Mouse (Mus musculus) left cerebral cortex, postnatal 25 days (tissue): ENCODE results near the gene Klra17. TPM values are rescaled to one million over a fixed set of nuclear protein-coding genes. Genes with fewer than 3 reads are reported as not detected.
"Not testable (repeated sequence)": the region's sequence is repeated elsewhere in the genome, so short reads cannot be mapped to it uniquely, and the experiment has no call there.

Experiments used
- DNase-seq, 2 experiments: peaks; one replicate each; pipeline ENCODE4 v3.0.0; 2022; ENCODE audit warnings: low spot score in 2 of 2, mixed read lengths in 1 of 2
- intact Hi-C: fragments of 180-260 bp; cut with DNase I; formaldehyde crosslinking; loops from one replicate; pipeline ENCODE4 v1.15.1; 2025
- total RNA-seq, 2 experiments: library from RNA; stranded (reverse); gene quantifications; 2 replicates each; pipeline ENCODE4 v1.2.3; 2021

Gene Klra17
- total RNA-seq = not detected

DNA sequence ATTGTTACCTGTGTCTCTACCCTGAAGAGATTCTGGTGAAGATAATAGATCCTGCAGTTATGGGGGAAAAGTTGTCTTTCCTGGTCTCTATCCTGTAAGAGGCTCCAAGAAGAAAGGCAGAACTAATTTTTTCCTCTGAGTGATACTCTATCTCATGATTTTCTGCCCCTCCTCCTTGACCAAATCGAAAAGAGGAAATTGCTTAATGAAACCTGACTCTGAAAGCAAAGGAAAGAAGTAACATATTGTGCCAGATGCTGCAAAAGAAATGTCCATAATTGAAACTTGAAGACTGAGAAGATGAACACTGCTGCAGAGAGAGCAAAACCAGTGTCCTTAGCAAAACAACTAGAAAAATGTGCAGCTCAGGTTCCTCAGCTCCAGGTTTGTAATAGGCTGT, at the start of gene Klra17:
Gene Klra17 (minus strand): TSS at position 124 of the 400 bp plus-strand sequence.
- intact Hi-C loops = no loop called here
- no peak for DNase-seq

DNA sequence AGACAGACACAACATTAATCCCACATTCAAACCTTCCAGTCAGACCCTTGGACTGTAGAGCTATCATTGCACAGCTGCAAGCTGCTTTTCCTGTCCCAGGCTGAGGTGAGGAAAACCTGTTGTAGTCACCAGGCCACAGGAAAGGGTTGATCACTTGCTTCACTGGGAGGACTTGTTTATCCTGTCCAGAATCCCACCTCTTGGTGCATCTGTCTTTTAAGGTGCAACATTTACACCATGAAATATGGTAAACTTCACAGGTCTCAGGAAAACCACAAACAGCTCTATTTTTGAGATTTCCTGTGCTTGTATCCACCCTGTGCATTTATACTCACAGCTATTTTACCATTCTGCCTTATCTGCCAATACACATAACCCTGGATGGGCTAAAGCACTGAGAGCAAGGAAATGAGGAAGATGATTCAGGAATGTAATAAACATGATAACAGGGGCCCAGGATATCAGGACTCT, 41.0 kb upstream of the Klra17 start, which contains the start of gene Klra5:
Gene Klra5 (minus strand): TSS at position 175 of the 471 bp plus-strand sequence.
- intact Hi-C loops, DNase-seq: not testable (repeated sequence)

DNA sequence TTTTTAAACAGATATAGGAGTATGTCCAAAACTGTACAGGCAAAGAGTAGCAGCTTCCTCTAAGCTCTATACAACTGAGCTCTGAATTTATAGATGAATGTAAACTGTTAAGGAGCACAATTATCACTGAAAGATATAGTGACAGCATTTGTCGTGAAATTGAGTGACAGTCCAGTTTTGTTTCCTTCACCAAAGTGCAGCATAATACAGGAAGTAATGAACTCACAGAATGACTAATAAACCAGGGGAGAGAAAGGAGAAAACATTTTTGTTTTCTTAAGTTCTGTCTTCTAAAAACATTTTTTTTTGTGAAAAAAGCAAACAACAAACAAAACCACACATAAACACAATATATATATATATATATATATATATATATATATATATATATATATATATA, 40.5 kb upstream of the Klra17 start:
- no peak for DNase-seq
- intact Hi-C loops = no loop called here

DNA sequence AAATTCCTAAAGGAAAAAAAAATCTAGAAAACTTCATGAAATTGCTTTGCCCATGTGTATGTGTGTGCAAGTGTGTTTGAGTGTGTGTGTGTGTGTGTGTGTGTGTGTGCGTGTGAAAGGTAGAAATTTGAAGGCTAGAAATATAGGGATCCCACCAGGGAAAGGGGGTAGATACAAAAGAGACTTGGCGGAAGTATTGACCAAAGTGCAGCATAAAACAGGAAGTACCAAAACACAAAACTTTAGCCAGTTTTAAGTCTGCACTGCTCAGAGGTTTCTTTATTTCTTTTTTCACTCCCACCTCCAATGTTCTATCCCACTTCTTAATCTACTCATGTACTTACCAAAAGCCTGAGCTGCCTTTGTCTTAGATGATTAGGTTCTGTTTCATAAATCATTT, 6.1 kb upstream of the Klra17 start:
- intact Hi-C loops = no loop called here
- DNase-seq = no peak

DNA sequence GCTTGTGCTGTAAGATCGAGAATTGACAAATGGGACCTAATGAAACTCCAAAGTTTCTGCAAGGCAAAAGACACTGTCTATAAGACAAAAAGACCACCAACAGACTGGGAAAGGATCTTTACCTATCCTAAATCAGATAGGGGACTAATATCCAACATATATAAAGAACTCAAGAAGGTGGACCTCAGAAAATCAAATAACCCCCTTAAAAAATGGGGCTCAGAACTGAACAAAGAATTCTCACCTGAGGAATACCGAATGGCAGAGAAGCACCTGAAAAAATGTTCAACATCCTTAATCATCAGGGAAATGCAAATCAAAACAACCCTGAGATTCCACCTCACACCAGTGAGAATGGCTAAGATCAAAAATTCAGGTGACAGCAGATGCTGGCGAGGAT, 14.1 kb downstream of the Klra17 start, which contains the start of gene Gm17631:
Gene Gm17631 (plus strand): TSS at position 301 of the 400 bp plus-strand sequence.
- DNase-seq, intact Hi-C loops: not testable (repeated sequence)

DNA sequence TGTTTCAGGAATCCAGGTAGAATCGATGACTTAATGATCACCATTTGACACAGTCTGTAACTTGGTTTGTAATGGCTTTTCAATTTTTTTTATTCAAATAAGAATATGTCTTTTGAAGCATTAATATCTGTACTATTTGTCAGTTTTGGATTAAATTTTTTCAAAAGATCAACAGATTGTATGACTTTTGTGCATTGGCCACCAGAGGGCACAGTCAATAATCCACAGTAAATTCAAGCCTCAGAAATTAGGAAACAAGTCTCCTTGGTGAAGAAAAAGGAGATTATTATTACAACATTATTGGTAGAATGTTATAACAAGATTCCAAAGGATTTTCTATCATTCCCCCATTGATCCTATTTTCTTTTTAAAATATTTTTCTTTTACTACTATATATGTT, 50.9 kb downstream of the Klra17 start:
- intact Hi-C loops = loop anchor here (5.0 kb wide), 1 partner anchor 1527 kb away; the partner anchor contains the start of gene Styk1
- DNase-seq = no peak

DNA sequence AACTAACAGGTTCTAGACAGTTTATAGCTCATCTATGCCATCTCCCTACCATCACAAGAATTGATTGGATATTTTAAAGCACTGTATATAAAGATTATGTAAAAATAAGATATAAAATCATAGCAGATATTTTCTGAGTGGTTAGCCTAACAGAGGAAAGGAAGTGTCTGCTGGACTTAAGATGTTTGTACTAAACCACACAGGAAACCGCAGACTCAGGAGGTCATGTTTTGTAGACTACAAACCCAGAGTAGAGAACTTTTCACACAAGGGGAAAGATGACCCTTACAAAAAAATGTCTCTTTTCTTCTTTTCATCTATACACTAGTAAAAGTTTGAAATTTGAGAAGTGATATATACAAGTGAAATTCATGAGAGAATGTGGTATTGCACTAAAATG, 52.5 kb downstream of the Klra17 start:
- intact Hi-C loops = no loop called here
- DNase-seq = no peak

DNA sequence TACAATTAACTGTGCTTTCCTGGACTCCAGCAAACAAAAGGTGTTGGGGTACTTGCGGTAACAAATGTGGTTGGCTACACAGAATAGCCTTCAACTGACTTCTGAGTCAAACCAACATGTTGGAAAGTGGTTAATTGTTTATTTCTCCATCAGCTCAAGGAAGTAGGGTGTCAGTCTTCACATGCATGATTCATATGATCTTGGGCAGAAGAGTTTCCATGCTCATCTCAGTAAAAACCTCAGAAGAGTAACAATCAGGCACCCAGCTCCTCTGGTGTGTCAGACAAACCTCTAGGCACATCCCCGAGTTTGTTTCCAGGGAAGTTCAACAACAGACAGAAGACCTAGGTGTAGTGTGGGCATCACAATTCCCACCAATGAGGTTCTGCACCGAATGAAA, 58.7 kb downstream of the Klra17 start:
- intact Hi-C loops = loop anchor here (1.0 kb wide), 1 partner anchor 31 kb away; no protein-coding TSS in a partner anchor

DNA sequence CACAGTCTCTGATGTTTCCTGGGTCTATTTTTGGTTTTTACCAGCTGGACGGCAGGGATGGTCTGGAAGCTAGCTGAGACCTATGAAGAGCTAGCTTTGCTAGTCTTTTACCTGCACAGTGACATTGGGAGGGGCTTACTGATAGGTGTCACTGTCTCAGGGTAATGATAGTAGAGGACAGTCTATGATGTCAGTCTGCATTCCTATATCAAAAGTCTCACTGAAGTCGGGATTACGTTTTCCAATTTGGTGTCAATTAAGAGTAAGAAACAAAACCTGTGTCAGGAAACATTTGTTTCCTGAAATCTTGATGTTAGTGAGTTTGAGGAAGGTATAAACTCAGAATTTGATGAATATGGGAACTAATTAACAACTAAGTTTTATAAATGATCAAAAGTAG, 92.3 kb downstream of the Klra17 start, which contains the start of gene Gm156:
Gene Gm156 (minus strand): TSS at position 101 of the 400 bp plus-strand sequence.
- intact Hi-C loops, DNase-seq: not testable (repeated sequence)

More for the DNA sequence above, 58.7 kb downstream of the Klra17 start:
- no peak for DNase-seq

Other genes with a start within 250 kb of the Klra17 start
- not detected for gene Klrc3, start 233.3 kb downstream of the Klra17 start, total RNA-seq
- gene Klrc2, start 216.0 kb downstream of the Klra17 start, total RNA-seq = not detected
- not detected for gene Klrc1, start 197.7 kb downstream of the Klra17 start, total RNA-seq
- gene Klri1, start 159.5 kb downstream of the Klra17 start, total RNA-seq = not detected
- gene Klri2, start 136.2 kb downstream of the Klra17 start, total RNA-seq = not detected
- not detected for gene Gm156, start 92.4 kb downstream of the Klra17 start, total RNA-seq
- not detected for gene Gm17631, start 14.0 kb downstream of the Klra17 start, total RNA-seq
- not detected for gene Klra5, start 41.0 kb upstream of the Klra17 start, total RNA-seq
- not detected for gene Klra6, start 150.3 kb upstream of the Klra17 start, total RNA-seq
- not detected for gene Klra4, start 190.6 kb upstream of the Klra17 start, total RNA-seq